Mouse (Mus musculus): Measurements from ENCODE around the gene Jam2.

The Jam2 gene

GRCm38 (mm10) chr16:84783279-84783678 lies 9.4 kb downstream of the Jam2 start:
- no peak for DNase-seq

GRCm38 (mm10) chr16:84784966-84785365 lies 11.0 kb downstream of the Jam2 start:
- no peak for DNase-seq

GRCm38 (mm10) chr16:84790595-84791165 lies 16.8 kb downstream of the Jam2 start:
- DNase-seq: no peak

GRCm38 (mm10) chr16:84793401-84793800 lies 19.5 kb downstream of the Jam2 start:
- no peak for DNase-seq

GRCm38 (mm10) chr16:84795337-84795736 lies 21.4 kb downstream of the Jam2 start:
- no peak for DNase-seq

- DNase-seq: no peak
Measured at GRCm38 (mm10) chr16:84796678-84797077, 22.8 kb downstream of the Jam2 start.

GRCm38 (mm10) chr16:84800038-84800437 lies 26.1 kb downstream of the Jam2 start:
- no peak for DNase-seq

- DNase-seq: peak; percentile 4 to 6
Measured at GRCm38 (mm10) chr16:84802217-84802616, 28.3 kb downstream of the Jam2 start.

GRCm38 (mm10) chr16:84804866-84805265 lies 30.9 kb downstream of the Jam2 start:
- DNase-seq: no peak

GRCm38 (mm10) chr16:84806175-84806574 lies 32.3 kb downstream of the Jam2 start:
- DNase-seq: no peak

- no peak for DNase-seq
Measured at GRCm38 (mm10) chr16:84807874-84808273, 34.0 kb downstream of the Jam2 start.

GRCm38 (mm10) chr16:84810254-84810653 lies 36.3 kb downstream of the Jam2 start:
- no peak for DNase-seq

- DNase-seq: no peak
Measured at GRCm38 (mm10) chr16:84813852-84814251, 39.9 kb downstream of the Jam2 start.

- DNase-seq: no peak
Measured at GRCm38 (mm10) chr16:84814511-84814910, 40.6 kb downstream of the Jam2 start.

GRCm38 (mm10) chr16:84817423-84817822 lies 43.5 kb downstream of the Jam2 start:
- peak; percentile 52 to 60 for DNase-seq

GRCm38 (mm10) chr16:84825009-84825408 lies 51.1 kb downstream of the Jam2 start:
- DNase-seq: no peak

GRCm38 (mm10) chr16:84831696-84832095 lies 57.8 kb downstream of the Jam2 start:
- DNase-seq: no peak

GRCm38 (mm10) chr16:84832736-84833135 lies 58.8 kb downstream of the Jam2 start:
- no peak for DNase-seq

- no peak for DNase-seq
Measured at GRCm38 (mm10) chr16:84834344-84834743, 60.4 kb downstream of the Jam2 start.

GRCm38 (mm10) chr16:84834745-84835440 lies 61.0 kb downstream of the Jam2 start, which contains the start of gene Gabpa:
Gene Gabpa, plus strand, starts transcription at chr16:84834925.
- DNase-seq: peak; percentile 92 to 93

GRCm38 (mm10) chr16:84835441-84835822 lies 61.5 kb downstream of the Jam2 start, which contains the start of gene Atp5j:
Gene Atp5j, minus strand, starts transcription at chr16:84835625.
- DNase-seq: no peak

- peak; percentile 50 to 54 for DNase-seq
Measured at GRCm38 (mm10) chr16:84835823-84836743, 62.2 kb downstream of the Jam2 start.

GRCm38 (mm10) chr16:84838576-84838975 lies 64.7 kb downstream of the Jam2 start:
- DNase-seq: no peak
